Mouse (Mus musculus) spleen, adult 2 months (tissue): ENCODE results near the gene Hsd17b11. TPM values are rescaled to one million over a fixed set of nuclear protein-coding genes. Genes with fewer than 3 reads are reported as not detected.

ENCODE experiments used
- DNase-seq, 2 experiments: peaks; one replicate each; pipeline versions ENCODE4 v3.0.0 to v3.0.0-alpha.2; 2012 to 2021; ENCODE audit warnings: low spot score in 2 of 2, low read depth in 1 of 2
- H3K27ac ChIP-seq: fragments of 200-500 bp; 2 replicates; pipeline ENCODE4 v1.5.1; 2012; ENCODE audit warnings: low read length, inconsistent platforms; ENCODE audit not compliant: insufficient read depth
- H3K27me3 ChIP-seq: fragments of 200-500 bp; 2 replicates; pipeline ENCODE4 v1.6.1; 2012; ENCODE audit warnings: mild to moderate bottlenecking, moderate library complexity, low read length, inconsistent platforms; ENCODE audit not compliant: control insufficient read depth, insufficient read depth
- H3K36me3 ChIP-seq: fragments of 200-500 bp; 2 replicates; pipeline ENCODE4 v1.6.1; 2012; ENCODE audit warnings: mild to moderate bottlenecking, low read length, inconsistent platforms; ENCODE audit not compliant: control insufficient read depth, insufficient read depth
- H3K4me1 ChIP-seq: fragments of 200-500 bp; 2 replicates; pipeline ENCODE4 v1.6.1; 2011; ENCODE audit warnings: inconsistent platforms; ENCODE audit not compliant: control insufficient read depth, insufficient read depth, insufficient read length
- H3K4me3 ChIP-seq: fragments of 200-500 bp; 2 replicates; pipeline ENCODE4 v1.5.1; 2011; ENCODE audit warnings: mild to moderate bottlenecking, inconsistent platforms; ENCODE audit not compliant: insufficient read depth, insufficient read length; ENCODE audit errors: extremely low read depth
- CTCF ChIP-seq: fragments of 200-500 bp; IDR thresholded peaks from 2 replicates; pipeline ENCODE4 v1.5.1; 2011; ENCODE audit warnings: mild to moderate bottlenecking, inconsistent platforms; ENCODE audit not compliant: insufficient read depth, insufficient read length, insufficient replicate concordance; ENCODE audit errors: extremely low read depth
- POLR2A ChIP-seq: fragments of 200-500 bp; IDR thresholded peaks from 2 replicates; pipeline ENCODE4 v1.6.1; 2011; ENCODE audit warnings: low read depth, low read length, inconsistent platforms
- WGBS: fragments of 180-500 bp; shearing (Covaris S2); methylation state at CpG from one replicate; pipeline ENCODE4 v1.1.7; 2018; 5-methylcytosine and 5-hydroxymethylcytosine counted together
- polyA plus RNA-seq: library from polyadenylated mRNA; depleted of rRNA; stranded (reverse); fragments of >200 nt; gene quantifications from 2 replicates; pipeline ENCODE4 v1.2.3, GENCODE M21; 2012; rRNA removed

Gene Hsd17b11
- polyA plus RNA-seq, 1 experiment = 12.2 TPM

DNA sequence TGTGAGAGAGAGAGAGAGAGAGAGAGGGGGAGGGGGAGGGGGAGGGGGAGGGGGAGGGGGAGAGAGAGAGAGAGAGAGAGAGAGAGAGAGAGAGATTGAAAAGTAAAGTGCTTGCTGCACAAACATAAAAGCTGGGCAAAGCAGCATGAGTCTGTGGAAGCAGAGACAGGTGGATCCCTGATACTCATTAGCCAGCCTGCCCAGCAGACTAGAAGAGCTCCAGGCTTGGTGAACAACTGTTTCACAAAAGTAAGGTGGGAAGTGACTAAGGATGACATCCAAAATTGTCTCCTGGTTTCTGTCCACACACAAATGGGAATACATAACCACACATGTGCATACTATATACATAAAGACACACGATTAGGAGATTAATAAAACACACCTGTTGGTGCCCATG lies 81.9 kb downstream of the Hsd17b11 start:
- DNase-seq = no peak
- TF ChIP-seq POLR2A = no peak
- TF ChIP-seq CTCF = no peak
- H3K27ac ChIP-seq = no peak overlapping the region
- no peak overlapping the region for H3K4me3 ChIP-seq
- 0 out of 2 replicates have a peak, but pooled peaks cover 2% of the 10 kb centered on the region for H3K27me3 ChIP-seq
- WGBS = 77% methylated on average over 1 of the region's 1 CpGs
- H3K36me3 ChIP-seq = no peaks in the 10 kb centered on the region
- H3K4me1 ChIP-seq = no peaks in the 10 kb centered on the region

Other genes starting within 250 kb of the Hsd17b11 start
- gene Klhl8, start 110.7 kb downstream of the Hsd17b11 start, polyA plus RNA-seq = 1.5 and 2.0 TPM in 2 replicates
- 1.6 and 1.8 TPM in 2 replicates for gene Hsd17b13, start 44.5 kb downstream of the Hsd17b11 start, polyA plus RNA-seq
- gene Nudt9, start 24.4 kb upstream of the Hsd17b11 start, polyA plus RNA-seq = 27.7 and 39.1 TPM in 2 replicates
- gene Gm17660, start 55.7 kb upstream of the Hsd17b11 start, polyA plus RNA-seq = not detected in 2 replicates
- 17.3 and 18.0 TPM in 2 replicates for gene Sparcl1, start 91.8 kb upstream of the Hsd17b11 start, polyA plus RNA-seq
- gene Dspp, start 148.8 kb upstream of the Hsd17b11 start, polyA plus RNA-seq = not detected in 2 replicates
- gene Dmp1, start 180.7 kb upstream of the Hsd17b11 start, polyA plus RNA-seq = 0.07 TPM in 2 replicates